Mouse (Mus musculus) kidney, embryonic 15.5 days (tissue): ENCODE results near the gene Epb41l4b. TPM values are rescaled to one million over a fixed set of nuclear protein-coding genes. Genes with fewer than 3 reads are reported as not detected.

Experiments used
- ATAC-seq: fragments of 200-750 bp; cut with Nextera tagmentation; replicated peaks from 2 replicates; pipeline ENCODE4 v1.8.0; 2017; ENCODE audit warnings: moderate TSS enrichment; ENCODE audit not compliant: low FRiP score
- H3K27ac ChIP-seq: fragments of 300-500 bp; sonication (generic); 2 replicates; pipeline ENCODE4 v1.5.1; 2015; ENCODE audit warnings: mild to moderate bottlenecking, inconsistent platforms
- H3K27me3 ChIP-seq: fragments of 300-500 bp; sonication (generic); 2 replicates; pipeline ENCODE4 v1.6.1; 2015; ENCODE audit warnings: inconsistent platforms
- H3K36me3 ChIP-seq: fragments of 300-500 bp; sonication (generic); 2 replicates; pipeline ENCODE4 v1.6.1; 2015; ENCODE audit warnings: inconsistent platforms
- H3K4me1 ChIP-seq: fragments of 300-500 bp; sonication (generic); 2 replicates; pipeline ENCODE4 v1.6.1; 2015; ENCODE audit warnings: inconsistent platforms
- H3K4me2 ChIP-seq: fragments of 300-500 bp; sonication (generic); 2 replicates; pipeline ENCODE4 v1.6.1; 2015; ENCODE audit warnings: moderate library complexity, mild to moderate bottlenecking, inconsistent platforms
- H3K4me3 ChIP-seq: fragments of 300-500 bp; sonication (generic); replicated peaks from 2 replicates; pipeline ENCODE4 v1.5.1; 2015; ENCODE audit warnings: mild to moderate bottlenecking, inconsistent platforms
- H3K9ac ChIP-seq: fragments of 300-500 bp; sonication (generic); 2 replicates; pipeline ENCODE4 v1.6.1; 2015; ENCODE audit warnings: mild to moderate bottlenecking, inconsistent platforms
- H3K9me3 ChIP-seq: fragments of 300-500 bp; sonication (generic); replicated peaks from 2 replicates; pipeline ENCODE4 v1.6.1; 2016; ENCODE audit warnings: inconsistent platforms
- WGBS: fragments of 180-500 bp; shearing (Covaris S2); methylation state at CpG from one replicate; pipeline ENCODE4 v1.1.7; 2015; ENCODE audit warnings: mixed read lengths; 5-methylcytosine and 5-hydroxymethylcytosine counted together
- polyA plus RNA-seq: library from polyadenylated mRNA; unstranded; fragments of >200 nt; fragmentation: Nextera tagmentation; extraction: Ambion mirVana; gene quantifications from 2 replicates; pipeline ENCODE4 v1.2.1, GENCODE M21; 2015

The Epb41l4b gene
- polyA plus RNA-seq, 1 experiment from 2014 or later: 2.9 TPM

DNA sequence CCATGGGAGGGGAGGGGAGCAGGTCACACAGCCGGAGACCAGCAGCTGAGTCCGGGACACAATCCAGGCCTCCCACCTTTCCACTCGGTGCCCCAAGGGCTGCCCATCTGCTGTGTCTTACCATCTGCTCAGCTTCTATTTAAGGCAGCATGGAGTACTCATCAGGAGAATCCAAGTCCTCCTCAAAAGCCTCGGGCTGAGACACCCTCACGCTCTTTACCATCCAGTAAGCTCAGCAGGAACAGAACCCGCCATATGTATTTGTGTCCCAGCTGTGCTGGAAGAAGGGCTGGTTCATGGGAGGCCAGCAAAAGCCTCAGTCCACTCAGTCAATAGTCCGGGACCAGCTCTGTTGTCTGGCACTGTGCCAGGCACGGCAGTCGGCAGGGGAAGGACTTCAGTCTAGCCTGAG, 97.1 kb downstream of the Epb41l4b start:
- Histone ChIP-seq H3K27ac (no peak overlapping the region), H3K9me3 (no peaks in the 10 kb centered on the region), H3K27me3 (no peaks in the 10 kb centered on the region), H3K4me1 (no peaks in the 10 kb centered on the region), H3K4me2 (no peak overlapping the region), H3K4me3 (no peak overlapping the region), H3K36me3 (no peaks in the 10 kb centered on the region), H3K9ac (no peak overlapping the region)
- no peak for ATAC-seq
- 80% methylated on average over 9 of the region's 9 CpGs for WGBS

- H3K9ac ChIP-seq: no peak overlapping the region
- ATAC-seq: no peak
- H3K36me3 ChIP-seq: no peaks in the 10 kb centered on the region
- H3K4me2 ChIP-seq: no peak overlapping the region
- H3K27ac ChIP-seq: no peak overlapping the region
- no peaks in the 10 kb centered on the region for H3K27me3 ChIP-seq
- peaks cover 9% of the 10 kb centered on the region for H3K4me1 ChIP-seq
- WGBS: 90% methylated on average over 8 of the region's 8 CpGs
- H3K9me3 ChIP-seq: no peaks in the 10 kb centered on the region
- H3K4me3 ChIP-seq: no peak overlapping the region
These were observed 99.6 kb downstream of the Epb41l4b start for GRCm38 (mm10) chr4:57043621-57044020.

DNA sequence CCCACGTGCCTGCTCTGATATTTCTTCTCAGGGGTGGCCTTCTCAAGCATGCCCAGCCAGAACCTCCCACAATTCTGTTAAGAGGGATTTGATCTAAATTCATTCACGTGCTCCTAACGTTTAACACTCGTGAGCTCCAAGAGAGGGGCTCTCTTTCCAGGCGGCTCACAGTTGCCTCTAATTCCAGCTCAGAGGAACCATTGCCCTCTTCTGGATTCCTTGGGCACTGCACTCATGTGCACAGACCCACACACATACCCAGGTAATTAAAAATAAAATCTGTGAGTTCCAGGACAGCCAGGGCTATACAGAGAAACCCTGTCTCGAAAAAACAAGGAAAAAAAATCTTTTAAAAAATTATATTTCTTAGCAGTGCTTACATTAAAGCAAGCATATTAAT, 101.6 kb downstream of the Epb41l4b start:
- Histone ChIP-seq H3K27me3 (no peaks in the 10 kb centered on the region), H3K9me3 (no peaks in the 10 kb centered on the region), H3K36me3 (no peaks in the 10 kb centered on the region), H3K27ac (no peak overlapping the region), H3K9ac (no peak overlapping the region), H3K4me3 (no peak overlapping the region), H3K4me1 (peaks cover 9% of the 10 kb centered on the region), H3K4me2 (no peak overlapping the region)
- no peak for ATAC-seq
- 90% methylated on average over 6 of the region's 6 CpGs for WGBS

GRCm38 (mm10) chr4:57041211-57041610, 102.0 kb downstream of the Epb41l4b start:
- 95% methylated on average over 4 of the region's 4 CpGs for WGBS
- no peaks in the 10 kb centered on the region for H3K36me3 ChIP-seq
- no peaks in the 10 kb centered on the region for H3K9me3 ChIP-seq
- H3K27me3 ChIP-seq: no peaks in the 10 kb centered on the region
- ATAC-seq: no peak
- H3K9ac ChIP-seq: no peak overlapping the region
- no peak overlapping the region for H3K4me2 ChIP-seq
- no peak overlapping the region for H3K4me3 ChIP-seq
- H3K27ac ChIP-seq: no peak overlapping the region
- peaks cover 9% of the 10 kb centered on the region for H3K4me1 ChIP-seq

GRCm38 (mm10) chr4:57040481-57040880, 102.8 kb downstream of the Epb41l4b start:
- WGBS: 62% methylated on average over 8 of the region's 8 CpGs
- Histone ChIP-seq H3K36me3 (no peaks in the 10 kb centered on the region), H3K27ac (no peak overlapping the region), H3K4me2 (no peak overlapping the region), H3K9ac (no peak overlapping the region), H3K27me3 (no peaks in the 10 kb centered on the region), H3K4me1 (peaks cover 9% of the 10 kb centered on the region), H3K9me3 (no peaks in the 10 kb centered on the region), H3K4me3 (no peak overlapping the region)
- ATAC-seq: 0 out of 2 replicates have a peak, but pooled peaks have one; percentile 54

GRCm38 (mm10) chr4:57039127-57040031, 103.9 kb downstream of the Epb41l4b start:
- Histone ChIP-seq H3K9ac (no peak overlapping the region), H3K27me3 (no peaks in the 10 kb centered on the region), H3K9me3 (no peaks in the 10 kb centered on the region), H3K36me3 (no peaks in the 10 kb centered on the region), H3K27ac (no peak overlapping the region), H3K4me1 (peaks cover 9% of the 10 kb centered on the region), H3K4me3 (peak overlapping the region; percentile 23), H3K4me2 (peak overlapping the region; percentile 56)
- 14% methylated on average over 23 of the region's 23 CpGs for WGBS
- ATAC-seq: peak; percentile 76

DNA sequence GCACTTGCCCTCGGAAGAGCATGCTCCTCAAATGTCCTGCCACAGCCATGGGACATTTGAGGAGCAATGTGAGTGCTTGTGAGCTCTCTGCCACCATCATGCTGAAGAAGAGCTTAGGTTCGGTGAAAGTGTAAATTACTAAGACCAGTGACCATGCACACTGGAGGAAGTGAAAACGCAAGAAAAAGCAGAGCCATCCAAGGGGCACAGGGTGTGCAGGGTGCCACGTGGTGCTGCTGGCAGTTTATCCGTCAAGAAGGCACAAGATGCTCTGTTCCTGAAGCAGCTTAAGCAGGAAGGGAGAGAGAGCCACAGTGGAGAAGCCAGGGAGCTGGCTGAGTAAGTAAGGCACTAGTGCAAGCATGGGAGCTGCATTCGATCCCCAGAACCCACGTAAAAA, 105.7 kb downstream of the Epb41l4b start:
- Histone ChIP-seq H3K27ac (no peak overlapping the region), H3K4me1 (peaks cover 9% of the 10 kb centered on the region), H3K4me3 (no peak overlapping the region), H3K9ac (no peak overlapping the region), H3K4me2 (no peak overlapping the region), H3K27me3 (no peaks in the 10 kb centered on the region), H3K9me3 (no peaks in the 10 kb centered on the region), H3K36me3 (no peaks in the 10 kb centered on the region)
- 73% methylated on average over 7 of the region's 7 CpGs for WGBS
- no peak for ATAC-seq

DNA sequence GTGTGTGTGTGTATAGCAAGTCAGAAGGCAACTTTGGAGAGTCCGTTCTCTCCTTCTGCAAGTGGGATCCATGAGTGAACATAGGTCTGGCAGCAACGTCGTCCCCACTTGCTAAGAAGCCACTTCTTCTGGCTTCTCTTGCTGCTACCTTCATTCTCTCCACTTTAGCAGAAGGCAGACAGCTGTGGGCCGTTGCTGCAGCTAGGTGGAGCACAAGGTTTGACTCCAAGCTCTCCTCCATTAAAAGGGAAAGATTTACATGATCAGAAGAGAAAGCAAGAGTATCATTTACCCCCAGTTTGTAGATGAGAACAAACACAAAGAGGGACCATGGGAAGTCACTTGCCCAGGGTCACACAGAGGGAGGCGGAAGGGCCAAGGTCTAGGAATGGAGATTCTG, 109.1 kb downstream of the Epb41l4b start:
- 61% methylated on average over 5 of the region's 5 CpGs for WGBS
- no peak overlapping the region for H3K4me3 ChIP-seq
- peaks cover 2% of the 10 kb centered on the region for H3K4me1 ChIP-seq
- no peak overlapping the region for H3K27ac ChIP-seq
- no peaks in the 10 kb centered on the region for H3K9me3 ChIP-seq
- no peaks in the 10 kb centered on the region for H3K36me3 ChIP-seq
- H3K4me2 ChIP-seq: no peak overlapping the region
- no peak for ATAC-seq
- H3K9ac ChIP-seq: no peak overlapping the region
- H3K27me3 ChIP-seq: no peaks in the 10 kb centered on the region

DNA sequence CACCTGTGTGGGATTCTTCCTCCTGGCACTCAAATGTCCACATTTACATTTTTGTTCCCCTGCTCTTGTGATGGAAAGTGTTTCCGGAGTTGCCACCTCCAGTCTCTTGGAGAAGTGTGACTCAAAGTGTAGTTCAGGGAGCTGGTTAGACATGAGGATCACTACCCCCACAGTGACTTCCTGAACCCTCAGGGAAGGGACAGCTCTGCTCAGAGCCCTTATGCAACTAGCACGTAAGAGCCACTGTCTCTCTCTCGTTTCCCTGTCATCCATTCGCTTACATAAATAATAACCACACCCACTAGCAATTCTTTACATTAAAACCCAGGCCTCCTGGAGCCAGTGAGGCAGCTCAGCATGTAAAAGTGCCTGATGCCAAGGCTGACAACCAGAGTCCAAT, 111.8 kb downstream of the Epb41l4b start:
- Histone ChIP-seq H3K4me2 (no peak overlapping the region), H3K27me3 (no peaks in the 10 kb centered on the region), H3K9ac (no peak overlapping the region), H3K36me3 (no peaks in the 10 kb centered on the region), H3K4me1 (no peaks in the 10 kb centered on the region), H3K9me3 (no peaks in the 10 kb centered on the region), H3K27ac (no peak overlapping the region), H3K4me3 (no peak overlapping the region)
- 48% methylated on average over 4 of the region's 4 CpGs for WGBS
- no peak for ATAC-seq

GRCm38 (mm10) chr4:57027954-57028353, 115.3 kb downstream of the Epb41l4b start:
- Histone ChIP-seq H3K4me1 (peaks cover 8% of the 10 kb centered on the region; the same call in 1 of the 2 replicates), H3K9me3 (no peaks in the 10 kb centered on the region), H3K36me3 (no peaks in the 10 kb centered on the region), H3K27ac (no peak overlapping the region), H3K4me2 (no peak overlapping the region), H3K4me3 (no peak overlapping the region), H3K27me3 (no peaks in the 10 kb centered on the region), H3K9ac (no peak overlapping the region)
- ATAC-seq: no peak
- 63% methylated on average over 10 of the region's 10 CpGs for WGBS

GRCm38 (mm10) chr4:57023527-57023926, 119.7 kb downstream of the Epb41l4b start:
- Histone ChIP-seq H3K4me1 (peaks cover 9% of the 10 kb centered on the region; the same call in 1 of the 2 replicates), H3K36me3 (no peaks in the 10 kb centered on the region), H3K27ac (no peak overlapping the region), H3K4me3 (no peak overlapping the region), H3K9ac (no peak overlapping the region), H3K27me3 (no peaks in the 10 kb centered on the region), H3K4me2 (no peak overlapping the region), H3K9me3 (no peaks in the 10 kb centered on the region)
- no peak for ATAC-seq
- WGBS: 35% methylated on average over 3 of the region's 3 CpGs

GRCm38 (mm10) chr4:57021288-57021687, 121.9 kb downstream of the Epb41l4b start:
- ATAC-seq: no peak
- Histone ChIP-seq H3K4me1 (peaks cover 9% of the 10 kb centered on the region; the same call in 1 of the 2 replicates), H3K36me3 (no peaks in the 10 kb centered on the region), H3K4me3 (no peak overlapping the region), H3K9me3 (no peaks in the 10 kb centered on the region), H3K4me2 (no peak overlapping the region), H3K27me3 (no peaks in the 10 kb centered on the region), H3K27ac (no peak overlapping the region), H3K9ac (no peak overlapping the region)
- 89% methylated on average over 3 of the region's 3 CpGs for WGBS
